ENCODE assay signal across 9 mouse cellular contexts in the genomic region with DNA sequence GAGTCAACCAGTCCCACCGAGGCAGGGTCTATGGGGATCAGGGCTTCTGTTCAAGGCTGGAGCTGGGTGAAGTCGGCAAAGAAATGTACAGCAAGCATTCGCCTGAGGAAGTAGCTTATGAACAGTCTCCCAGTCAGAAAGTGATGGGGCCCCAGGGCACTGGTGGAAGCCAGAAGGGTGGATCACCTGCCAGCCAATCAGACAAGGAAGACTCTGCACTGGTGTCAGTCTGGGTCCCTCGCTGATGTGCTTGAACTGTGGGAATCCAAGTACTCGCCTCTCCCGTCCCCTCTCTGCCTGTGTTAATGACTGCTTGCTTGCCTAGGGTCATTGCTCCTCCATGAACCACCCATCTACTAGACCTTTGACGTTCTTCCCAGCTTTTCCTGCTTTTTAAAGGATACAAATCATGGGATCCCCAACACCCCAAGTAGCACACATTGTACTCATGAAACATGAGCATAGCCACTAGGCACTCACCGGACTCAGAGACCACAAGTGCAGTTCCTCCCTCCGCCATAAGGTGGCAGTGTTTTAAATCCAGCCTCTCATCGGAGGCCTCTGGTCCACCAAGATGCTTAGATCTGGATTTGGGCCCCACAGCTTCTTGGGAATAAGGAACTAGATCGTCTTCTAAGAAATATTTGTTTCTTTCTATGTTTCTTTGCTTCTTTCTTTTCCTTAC.
DNase-seq lines count a peak whose midpoint lies in the region; ATAC-seq lines count a peak whose summit lies in the region.
"Had no signal": no experiment of that assay in that cellular context is flagged by ENCODE, and none has a peak within 500 bp of the region (broad histone marks: within the 10 kb centered on the region; RNA-seq: fewer than 3 reads in every experiment).

No protein-coding gene starts in this region.

- ATAC-seq in cerebellum, adult (ENCODE audit: insufficient number of reproducible peaks, low FRiP score, low TSS enrichment): no peak
- no peak for ATAC-seq in midbrain, embryonic 14.5 days (ENCODE audit: low FRiP score, low TSS enrichment)
- no peak for ATAC-seq in midbrain, embryonic 13.5 days

- no peak overlapping the region for H3K27ac ChIP-seq in midbrain, embryonic 14.5 days (replicated peaks; ENCODE audit: low read depth, low read length)
- H3K27ac ChIP-seq in midbrain, embryonic 13.5 days: no peak overlapping the region

- H3K4me3 ChIP-seq in midbrain, embryonic 14.5 days (replicated peaks; ENCODE audit: low read depth, low read length): no peak overlapping the region
- H3K4me3 ChIP-seq in midbrain, embryonic 13.5 days (replicated peaks): no peak overlapping the region
- H3K4me3 ChIP-seq: heart, embryonic 15.5 days had no signal

- H3K4me1 ChIP-seq in midbrain, embryonic 14.5 days (ENCODE audit: control insufficient read depth, insufficient read depth, low read length): 0 out of 2 replicates have a peak, but pooled peaks cover 2% of the 10 kb centered on the region
- H3K4me1 ChIP-seq in midbrain, embryonic 13.5 days (replicated peaks): peaks cover 10% of the 10 kb centered on the region; the same call in 1 of the 2 replicates

- no peaks in the 10 kb centered on the region for H3K36me3 ChIP-seq in midbrain, embryonic 14.5 days (ENCODE audit: control insufficient read depth, insufficient read depth, low read length)
- H3K36me3 ChIP-seq in midbrain, embryonic 13.5 days: no peaks in the 10 kb centered on the region
- H3K36me3 ChIP-seq: heart, embryonic 15.5 days had no signal

- peak; percentile 60 to 69 for DNase-seq in cerebellum, postnatal 10 days
- peak; percentile 44 for DNase-seq in midbrain, embryonic 14.5 days
- DNase-seq in embryo, embryonic 11 days: peak; percentile 62
- DNase-seq in lung, adult 18-20 months: peak; percentile 20 to 33
- DNase-seq in thymus, postnatal 4 days: peak; percentile 69
- DNase-seq in MN1 (ENCODE audit: low spot score): no peak

- no peak overlapping the region for H3K9ac ChIP-seq in midbrain, embryonic 14.5 days (replicated peaks; ENCODE audit: low read length)
- no peak overlapping the region for H3K9ac ChIP-seq in midbrain, embryonic 13.5 days (replicated peaks)
- H3K9ac ChIP-seq: heart, embryonic 15.5 days had no signal

- 72% methylated on average over 11 of the region's 11 CpGs for WGBS in midbrain, embryonic 14.5 days
- WGBS in midbrain, embryonic 13.5 days: 76% methylated on average over 11 of the region's 11 CpGs

- no peaks in the 10 kb centered on the region for H3K9me3 ChIP-seq in midbrain, embryonic 14.5 days (ENCODE audit: control insufficient read depth, low read length)
- no peaks in the 10 kb centered on the region for H3K9me3 ChIP-seq in midbrain, embryonic 13.5 days
- H3K9me3 ChIP-seq: heart, embryonic 15.5 days had no signal

- H3K4me2 ChIP-seq in midbrain, embryonic 14.5 days (ENCODE audit: low read length): no peak overlapping the region
- no peak overlapping the region for H3K4me2 ChIP-seq in midbrain, embryonic 13.5 days (replicated peaks)
- H3K4me2 ChIP-seq: heart, embryonic 15.5 days had no signal

- no peaks in the 10 kb centered on the region for H3K27me3 ChIP-seq in midbrain, embryonic 14.5 days (ENCODE audit: control insufficient read depth, insufficient read depth, low read length)
- no peaks in the 10 kb centered on the region; the same call in 1 of the 2 replicates for H3K27me3 ChIP-seq in midbrain, embryonic 13.5 days
- H3K27me3 ChIP-seq: heart, embryonic 15.5 days had no signal
